Mouse (Mus musculus) liver, adult (tissue): ENCODE results near the gene Crk.
A peak's percentile ranks its signal among the peaks of the same experiment; 100 is the strongest.

ENCODE experiments used
- GATA4 ChIP-seq: IDR thresholded peaks from 2 replicates; pipeline ENCODE4 v1.6.1; 2014; ENCODE audit warnings: mild to moderate bottlenecking, low read length; ENCODE audit not compliant: insufficient replicate concordance

Gene Crk

DNA sequence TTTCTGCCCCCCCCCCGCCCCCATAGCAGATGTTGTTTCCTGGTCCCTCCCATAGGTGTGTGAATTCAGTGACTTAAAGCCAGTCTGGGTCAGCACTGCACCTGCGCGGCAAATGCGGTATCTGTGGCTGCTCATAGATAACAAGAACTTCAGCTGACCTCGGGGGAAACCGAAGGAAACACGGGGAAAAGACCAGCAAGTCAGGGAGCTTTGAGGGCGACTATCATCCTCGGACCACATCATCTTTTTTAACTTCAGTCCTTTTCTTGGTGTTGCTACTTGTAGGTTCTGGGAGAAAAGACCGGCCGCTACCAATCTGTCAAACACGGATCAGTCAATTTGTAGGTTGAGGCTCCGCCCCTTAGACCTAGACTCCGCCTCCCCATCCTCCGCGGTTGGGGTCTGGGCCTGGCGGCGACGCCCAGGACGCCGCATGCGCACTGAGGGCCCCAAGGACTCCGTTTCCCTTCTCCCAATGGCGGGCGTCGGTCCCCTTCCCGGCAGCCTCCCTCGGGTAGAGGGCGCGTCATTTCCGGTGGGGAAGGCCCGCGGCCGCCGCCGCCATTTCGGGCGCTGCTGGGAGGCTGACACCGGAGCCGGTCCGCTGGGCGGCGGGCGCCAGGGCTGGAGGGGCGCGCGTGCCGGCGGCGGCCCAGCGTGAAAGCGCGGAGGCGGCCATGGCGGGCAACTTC is at the start of gene Crk:
TSS of gene Crk (plus strand) at position 513 of the 692 bp plus-strand sequence.
- peak; percentile 57; the same call in 1 of the 2 replicates for TF ChIP-seq GATA4

- TF ChIP-seq GATA4 = no peak
Observed at GRCm38 (mm10) chr11:75630098-75630497, 49.0 kb upstream of the Crk start.

DNA sequence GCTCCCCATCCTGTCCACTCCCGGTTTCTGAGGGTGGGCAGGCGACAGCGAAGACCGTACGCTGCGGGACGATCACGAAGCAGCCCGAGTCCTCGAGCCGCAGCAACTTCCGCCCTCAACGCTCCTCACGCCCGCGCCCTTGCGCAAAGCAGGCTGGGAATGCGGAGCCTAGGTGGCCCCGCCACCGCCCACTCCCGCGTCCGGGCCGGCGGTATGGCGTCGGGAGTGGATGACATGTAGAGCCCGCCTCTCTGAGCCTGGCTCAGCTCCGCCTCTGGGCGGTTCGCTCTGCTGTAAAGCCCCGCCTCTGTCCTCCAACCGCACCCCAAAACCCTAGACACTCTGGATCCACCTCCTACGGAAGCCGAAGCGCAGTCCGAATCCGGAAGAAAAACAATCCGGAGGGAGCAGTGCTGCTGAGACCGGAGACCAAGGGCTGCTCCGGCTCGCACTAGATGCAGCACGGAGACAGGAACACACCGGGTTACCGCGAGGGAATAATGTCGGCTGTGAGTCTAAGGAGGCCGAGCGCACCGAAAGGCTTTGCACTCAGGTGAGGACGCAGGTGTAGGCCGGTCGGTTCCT is 48.3 kb upstream of the Crk start, which contains the start of gene Inpp5k:
TSS of gene Inpp5k (plus strand) at position 344 of the 585 bp plus-strand sequence.
- peak; percentile 48; the same call in 1 of the 2 replicates for TF ChIP-seq GATA4

- no peak for TF ChIP-seq GATA4
Observed at GRCm38 (mm10) chr11:75631561-75632225, 47.4 kb upstream of the Crk start.

- TF ChIP-seq GATA4 = no peak
Observed at GRCm38 (mm10) chr11:75632921-75633320, 46.1 kb upstream of the Crk start.

DNA sequence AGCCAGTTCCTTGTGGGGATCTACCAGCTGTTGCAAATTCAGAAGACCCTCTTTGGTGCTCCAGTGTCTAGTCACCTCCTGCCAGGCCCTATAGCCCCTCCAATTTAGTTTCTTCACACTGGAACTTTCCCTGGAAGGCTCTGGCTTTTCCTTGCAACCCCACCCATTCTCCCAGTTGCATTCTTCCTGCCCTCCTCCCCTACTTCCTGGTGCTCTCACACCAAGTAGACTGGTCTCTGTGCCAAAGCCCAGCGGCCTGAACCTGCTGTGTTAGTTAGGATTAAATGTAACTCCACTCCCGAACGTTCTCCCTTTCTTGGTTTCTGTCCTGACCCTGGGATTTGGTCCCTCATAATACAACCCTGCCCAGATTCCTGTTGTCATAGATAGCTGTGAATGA is 44.3 kb upstream of the Crk start:
- no peak for TF ChIP-seq GATA4

GRCm38 (mm10) chr11:75635315-75635714 is 43.7 kb upstream of the Crk start:
- peak; percentile 13; the same call in 1 of the 2 replicates for TF ChIP-seq GATA4

DNA sequence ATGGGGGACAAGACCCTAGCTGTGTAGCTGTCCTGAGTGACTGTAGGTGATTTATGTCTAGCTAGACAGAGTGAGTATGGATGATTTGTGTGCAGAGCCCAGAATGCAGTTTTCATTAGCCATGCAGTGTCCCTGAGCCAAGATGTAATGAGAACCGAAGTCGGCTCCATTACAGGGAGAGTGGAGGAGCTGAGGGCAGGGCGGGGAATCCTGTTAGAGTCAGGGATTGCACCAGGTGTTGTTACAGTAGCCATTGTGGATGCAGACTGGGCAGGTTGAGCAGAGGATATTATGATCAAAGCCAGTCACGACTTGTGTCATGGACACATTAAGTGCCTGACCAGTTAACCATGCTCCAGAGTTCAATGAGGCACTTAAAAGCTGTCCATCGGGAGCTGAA is 35.7 kb upstream of the Crk start:
- no peak for TF ChIP-seq GATA4

GRCm38 (mm10) chr11:75644684-75645083 is 34.4 kb upstream of the Crk start:
- no peak for TF ChIP-seq GATA4

DNA sequence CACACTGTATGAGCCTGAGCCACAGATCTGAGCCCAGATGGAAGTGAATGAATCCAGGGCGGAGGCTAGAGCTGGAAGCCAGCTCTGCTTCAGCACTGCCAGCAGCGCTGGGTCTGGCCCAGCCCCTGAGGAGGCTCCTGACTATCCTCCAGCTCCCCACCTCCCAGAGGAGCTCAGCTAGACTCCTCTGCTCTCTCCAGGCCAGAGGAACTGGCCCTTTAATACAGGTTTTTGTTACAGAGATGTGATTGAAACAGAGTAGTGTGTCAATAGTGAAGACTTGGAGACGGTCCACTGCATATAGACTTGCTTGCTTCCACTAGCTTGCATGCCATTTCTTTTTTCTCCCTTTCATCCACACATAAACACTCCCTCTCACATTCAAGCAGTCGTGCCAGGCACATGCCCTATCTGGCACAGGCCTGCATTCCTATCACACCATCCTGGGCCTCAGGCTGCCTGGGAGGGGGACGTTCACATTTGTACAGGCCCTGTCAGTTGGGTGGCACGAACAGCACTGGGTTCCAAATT is 31.3 kb upstream of the Crk start:
- TF ChIP-seq GATA4 = no peak

DNA sequence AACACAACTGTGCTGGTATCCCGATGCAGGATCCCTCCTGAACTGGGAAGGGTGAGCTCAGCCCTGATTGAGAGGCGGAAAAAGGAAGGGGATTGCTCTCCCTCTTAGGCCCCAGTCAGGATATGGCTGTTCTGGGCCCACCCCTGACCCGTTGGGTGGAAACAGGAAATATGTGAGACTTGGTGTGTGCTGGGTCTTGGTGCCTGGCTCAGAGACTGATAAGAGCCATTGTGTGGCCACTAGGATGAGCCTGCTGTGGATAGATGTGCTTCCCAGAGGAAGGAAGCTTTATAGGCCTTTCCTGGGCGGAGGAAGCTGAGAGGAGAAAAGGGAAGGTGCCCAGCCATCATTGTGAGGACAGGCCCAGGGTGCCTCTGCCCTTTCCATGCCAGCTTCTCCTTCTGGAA is 29.9 kb upstream of the Crk start:
- TF ChIP-seq GATA4 = peak; percentile 97; the same call in 1 of the 2 replicates

DNA sequence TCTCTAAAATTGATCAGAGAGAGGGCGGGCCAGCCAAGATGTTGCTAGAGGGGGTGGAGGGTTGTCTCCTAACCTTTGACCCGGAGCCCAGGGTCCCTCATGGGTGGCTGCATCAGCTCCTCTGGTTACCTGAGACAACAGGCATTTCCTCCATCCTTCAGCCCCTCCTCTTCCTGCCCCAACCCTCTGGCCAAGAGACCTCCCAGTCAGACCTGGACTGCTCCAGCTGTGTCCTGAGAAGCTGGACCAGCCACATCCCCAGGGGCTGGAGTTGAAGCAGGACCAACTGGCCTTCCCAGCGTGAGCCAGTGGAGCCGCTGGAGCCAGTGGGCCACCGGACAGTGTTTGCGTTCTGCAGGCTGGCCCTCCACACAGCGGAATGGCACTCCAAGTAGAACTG is 28.7 kb upstream of the Crk start, which contains the start of gene Myo1c:
TSS of gene Myo1c (plus strand) at position 194 of the 400 bp plus-strand sequence.
- no peak; the same call in 1 of the 2 replicates for TF ChIP-seq GATA4

GRCm38 (mm10) chr11:75650958-75651425 is 28.1 kb upstream of the Crk start:
- TF ChIP-seq GATA4 = no peak

- no peak for TF ChIP-seq GATA4
Observed at GRCm38 (mm10) chr11:75651426-75652221, 27.4 kb upstream of the Crk start.
